13 mouse cellular contexts compared by ENCODE assay signal in genomic region chr17:79969500-79969972, GRCm38 (mm10).
DNase-seq lines count a peak whose midpoint lies in the region; ATAC-seq and TF ChIP-seq lines count a peak whose summit lies in the region.
"Had no signal": no experiment of that assay in that cellular context is flagged by ENCODE, and none has a peak within 500 bp of the region (broad histone marks: within the 10 kb centered on the region; RNA-seq: fewer than 3 reads in every experiment).

No protein-coding gene starts in this region.

- no peak; the same call in 1 of the 2 replicates for TF ChIP-seq RAD21 in CH12.LX (IDR thresholded peaks at IDR 0.05; ENCODE audit: low read depth, low read length)

- TF ChIP-seq CTCF in CH12.LX (conservative IDR thresholded peaks at IDR 0.05 in 1 of 2, IDR thresholded peaks at IDR 0.05 in 1 of 2; ENCODE audit: low read depth in 2 of 2, low read length in 2 of 2), result no peak

- H3K9ac ChIP-seq in liver, embryonic 11.5 days (ENCODE audit: low read depth, low read length), result no peak overlapping the region
- peak overlapping the region; percentile 45 for H3K9ac ChIP-seq in CH12.LX (ENCODE audit: insufficient read depth, low read depth)
- no peak overlapping the region for H3K9ac ChIP-seq in liver, embryonic 13.5 days
- H3K9ac ChIP-seq: forebrain, embryonic 12.5 days had no signal

- no peak for ATAC-seq in liver, embryonic 11.5 days (replicated peaks; ENCODE audit: low FRiP score)
- ATAC-seq in liver, embryonic 13.5 days (ENCODE audit: low read depth), result no peak
- ATAC-seq: hindbrain, embryonic 16.5 days had no signal

- H3K4me2 ChIP-seq in liver, embryonic 11.5 days, result peak overlapping the region; percentile 31
- H3K4me2 ChIP-seq in CH12.LX (ENCODE audit: insufficient read depth, low read depth, poor library complexity, severe bottlenecking), result peak overlapping the region; percentile 58
- peak overlapping the region; percentile 4; the same call in 1 of the 2 replicates for H3K4me2 ChIP-seq in liver, embryonic 13.5 days
- H3K4me2 ChIP-seq: forebrain, embryonic 12.5 days had no signal

- peaks cover 27% of the 10 kb centered on the region for H3K4me1 ChIP-seq in liver, embryonic 11.5 days (replicated peaks; ENCODE audit: control insufficient read depth, insufficient read depth, low read length)
- peaks cover 35 to 36% of the 10 kb centered on the region in 2 experiments for H3K4me1 ChIP-seq in CH12.LX (ENCODE audit: control insufficient read depth in 1 of 2, insufficient read depth in 2 of 2)
- peaks cover 55% of the 10 kb centered on the region for H3K4me1 ChIP-seq in liver, embryonic 13.5 days (replicated peaks)

- H3K27me3 ChIP-seq in liver, embryonic 11.5 days (replicated peaks; ENCODE audit: control insufficient read depth, insufficient read depth, low read length), result peaks cover 3% of the 10 kb centered on the region; the same call in 1 of the 2 replicates
- H3K27me3 ChIP-seq in CH12.LX (replicated peaks), result no peaks in the 10 kb centered on the region
- H3K27me3 ChIP-seq in liver, embryonic 13.5 days, result peaks cover 36% of the 10 kb centered on the region

- dilution Hi-C loops in CH12.LX (cut with MboI; ENCODE audit: extremely low pct_ligation_motif_present, extremely low pct_unique_long_range_greater_than_20kb, low sequenced_read_pairs), result no loop called here

- no peaks in the 10 kb centered on the region for H3K79me2 ChIP-seq in CH12.LX (replicated peaks; ENCODE audit: control insufficient read depth, extremely low read depth, insufficient read depth, poor library complexity, severe bottlenecking)

- no peak overlapping the region for H3K4me3 ChIP-seq in liver, embryonic 11.5 days (ENCODE audit: low read depth, low read length)
- peak overlapping the region in 1 of 3 experiments; percentile 7 for H3K4me3 ChIP-seq in CH12.LX (replicated peaks in 1 of 3; ENCODE audit: low read depth in 2 of 3, low read length in 2 of 3, poor library complexity in 1 of 3)
- no peak overlapping the region for H3K4me3 ChIP-seq in liver, embryonic 13.5 days (replicated peaks)
- H3K4me3 ChIP-seq: forebrain, embryonic 12.5 days; gastrocnemius, adult 2 months had no signal

- no peaks in the 10 kb centered on the region for H3K36me3 ChIP-seq in liver, embryonic 11.5 days (ENCODE audit: control insufficient read depth, insufficient read depth, low read length)
- H3K36me3 ChIP-seq in CH12.LX (replicated peaks in 1 of 2; ENCODE audit: control insufficient read depth in 1 of 2, insufficient read depth in 1 of 2, low read length in 1 of 2), result peaks cover 0 to 5% of the 10 kb centered on the region in 2 experiments
- H3K36me3 ChIP-seq in liver, embryonic 13.5 days, result no peaks in the 10 kb centered on the region
- H3K36me3 ChIP-seq: forebrain, embryonic 12.5 days had no signal

- no peak for TF ChIP-seq POLR2A in CH12.LX (IDR thresholded peaks at IDR 0.05; ENCODE audit: low read depth, low read length)

- in situ Hi-C loops in CH12.LX (cut with MboI; ENCODE audit: low pct_ligation_motif_present, low pct_unique_long_range_greater_than_20kb, low sequenced_read_pairs), result no loop called here

- H3K27ac ChIP-seq in liver, embryonic 11.5 days (ENCODE audit: low read depth, low read length), result no peak overlapping the region
- H3K27ac ChIP-seq in CH12.LX (ENCODE audit: insufficient read depth, low read depth), result peak overlapping the region; percentile 83
- H3K27ac ChIP-seq in liver, embryonic 13.5 days, result no peak overlapping the region
- H3K27ac ChIP-seq: forebrain, embryonic 12.5 days; gastrocnemius, adult 2 months had no signal

- no peaks in the 10 kb centered on the region for H3K9me3 ChIP-seq in liver, embryonic 11.5 days (ENCODE audit: control insufficient read depth, low read length)
- no peaks in the 10 kb centered on the region for H3K9me3 ChIP-seq in CH12.LX (replicated peaks; ENCODE audit: low read length)
- H3K9me3 ChIP-seq in liver, embryonic 13.5 days (replicated peaks), result no peaks in the 10 kb centered on the region
- H3K9me3 ChIP-seq: forebrain, embryonic 12.5 days had no signal

- DNase-seq in liver, embryonic 11.5 days (ENCODE audit: low spot score), result no peak
- DNase-seq in liver (no peak), CH12.LX (ENCODE audit: extremely low read depth) (peak; percentile 29), ZHBTc4 (ENCODE audit: low read depth, low spot score) (peak; percentile 50)
- DNase-seq in liver, embryonic 13.5 days, result no peak
- DNase-seq in c-Kit-positive CD71-positive TER-119-positive erythroid progenitor cells, embryonic 14.5 days (ENCODE audit: low spot score), result no peak
- DNase-seq in kidney, postnatal 4 days, result no peak
- DNase-seq in layer of hippocampus, postnatal 25 days (ENCODE audit: extremely low spot score in 1 of 2, low spot score in 1 of 2), result no peak
- DNase-seq: cerebellum, adult 8-10 months; gastrocnemius, adult 2 months; thymus, postnatal 4 days had no signal

- WGBS in liver, embryonic 11.5 days, result 17% methylated on average over 7 of the region's 7 CpGs
- 11% methylated on average over 7 of the region's 7 CpGs for WGBS in liver, embryonic 13.5 days (ENCODE audit: insufficient replicate concordance)

- peak; percentile 72 for TF ChIP-seq EP300 in CH12.LX (IDR thresholded peaks at IDR 0.05; ENCODE audit: low read length)

TF ChIP-seq in CH12.LX, 34 proteins besides CTCF, POLR2A, EP300 and RAD21:
- TF ChIP-seq UBTF (IDR thresholded peaks at IDR 0.05; ENCODE audit: low read depth, low read length), result no peak
- TF ChIP-seq MYC (IDR thresholded peaks at IDR 0.05; ENCODE audit: low read depth, low read length), result no peak
- no peak for TF ChIP-seq CHD1 (IDR thresholded peaks at IDR 0.05; ENCODE audit: low read depth, low read length)
- peak; percentile 51 for TF ChIP-seq HCFC1 (IDR thresholded peaks at IDR 0.05; ENCODE audit: low read depth, low read length)
- no peak for TF ChIP-seq PAX5 (IDR thresholded peaks at IDR 0.05; ENCODE audit: low read length)
- TF ChIP-seq USF1 (IDR thresholded peaks at IDR 0.05; ENCODE audit: low read depth, low read length), result no peak
- TF ChIP-seq SMC3 (IDR thresholded peaks at IDR 0.05; ENCODE audit: low read depth, low read length), result no peak
- 0 out of 2 replicates have a peak, but pooled peaks have one; percentile 25 for TF ChIP-seq MAFK (IDR thresholded peaks at IDR 0.05; ENCODE audit: insufficient replicate concordance, low read length)
- TF ChIP-seq MEF2A (IDR thresholded peaks at IDR 0.05; ENCODE audit: borderline replicate concordance, low read depth, low read length), result peak; percentile 75
- no peak for TF ChIP-seq RCOR1 (conservative IDR thresholded peaks at IDR 0.05; ENCODE audit: low read depth, low read length)
- no peak for TF ChIP-seq ZMIZ1 (IDR thresholded peaks at IDR 0.05; ENCODE audit: low read depth, low read length)
- no peak for TF ChIP-seq MAX (IDR thresholded peaks at IDR 0.05; ENCODE audit: low read length)
- TF ChIP-seq ELF1 (IDR thresholded peaks at IDR 0.05; ENCODE audit: low read depth, low read length), result peak; percentile 68; the same call in 1 of the 2 replicates
- no peak for TF ChIP-seq E2F4 (IDR thresholded peaks at IDR 0.05; ENCODE audit: insufficient replicate concordance, low read depth, low read length)
- no peak for TF ChIP-seq TBP (conservative IDR thresholded peaks at IDR 0.05; ENCODE audit: low read depth, low read length)
- no peak for TF ChIP-seq NRF1 (IDR thresholded peaks at IDR 0.05; ENCODE audit: low read depth, low read length)
- peak; percentile 59 for TF ChIP-seq ETS1 (conservative IDR thresholded peaks at IDR 0.05; ENCODE audit: low read depth, low read length)
- TF ChIP-seq GABPA (IDR thresholded peaks at IDR 0.05; ENCODE audit: insufficient replicate concordance, low read depth, low read length), result no peak
- TF ChIP-seq JUND (conservative IDR thresholded peaks at IDR 0.05; ENCODE audit: low read depth, low read length), result peak; percentile 26; the same call in 1 of the 2 replicates
- TF ChIP-seq IRF4 (IDR thresholded peaks at IDR 0.05; ENCODE audit: low read depth, low read length), result peak; percentile 80
- TF ChIP-seq USF2 (conservative IDR thresholded peaks at IDR 0.05; ENCODE audit: low read depth, low read length), result no peak
- 0 out of 2 replicates have a peak, but pooled peaks have one; percentile 48 for TF ChIP-seq KAT2A (IDR thresholded peaks at IDR 0.05; ENCODE audit: insufficient replicate concordance, low read length)
- peak; percentile 64; the same call in 1 of the 2 replicates for TF ChIP-seq MAZ (IDR thresholded peaks at IDR 0.05; ENCODE audit: low read depth, low read length)
- TF ChIP-seq TCF12 (IDR thresholded peaks at IDR 0.05; ENCODE audit: low read depth, low read length), result peak; percentile 70
- peak; percentile 97 for TF ChIP-seq CHD2 (IDR thresholded peaks at IDR 0.05; ENCODE audit: low read length)
- TF ChIP-seq NELFE (IDR thresholded peaks at IDR 0.05; ENCODE audit: low read depth, low read length), result no peak; the same call in 1 of the 2 replicates
- no peak for TF ChIP-seq POLR2AphosphoS2 (IDR thresholded peaks at IDR 0.05; ENCODE audit: low read depth, low read length)
- TF ChIP-seq ZNF384 (IDR thresholded peaks at IDR 0.05; ENCODE audit: low read depth, low read length), result peak; percentile 73
- no peak; the same call in 1 of the 2 replicates for TF ChIP-seq SIN3A (IDR thresholded peaks at IDR 0.05; ENCODE audit: low read length)
- peak; percentile 58 for TF ChIP-seq BHLHE40 (IDR thresholded peaks at IDR 0.05; ENCODE audit: low read depth, low read length)
- TF ChIP-seq ZKSCAN1 (IDR thresholded peaks at IDR 0.05; ENCODE audit: borderline replicate concordance, low read depth, low read length), result no peak
- no peak for TF ChIP-seq JUN (IDR thresholded peaks at IDR 0.05; ENCODE audit: insufficient read depth, low read depth, low read length)
- no peak for TF ChIP-seq ZC3H11A (IDR thresholded peaks at IDR 0.05; ENCODE audit: low read depth, low read length)
- no peak; the same call in 1 of the 2 replicates for TF ChIP-seq MXI1 (IDR thresholded peaks at IDR 0.05; ENCODE audit: low read depth, low read length)
TF ChIP-seq in CH12.LX: peak in this region for 13.

Comparison
In these comparisons a context has a peak if more than half of its experiments do, and no peak if none do; other contexts are left out.
1. DNase-seq: peak in CH12.LX (single experiment) and ZHBTc4 (single experiment); none in liver, embryonic 11.5 days (single experiment), liver (single experiment), liver, embryonic 13.5 days (single experiment), c-Kit-positive CD71-positive TER-119-positive erythroid progenitor cells, embryonic 14.5 days (single experiment), kidney, postnatal 4 days (0 of 2) and layer of hippocampus, postnatal 25 days (0 of 2).
2. H3K4me2 ChIP-seq: peak in every context shown above with its lines; median percentile 58 in CH12.LX; 31 in liver, embryonic 11.5 days; 4 in liver, embryonic 13.5 days.